Mouse (Mus musculus): Measurements from ENCODE around the gene Cpt1a.

GRCm38 (mm10) chr19:3388629-3389057, 66.5 kb downstream of the Cpt1a start, which contains the start of gene Tesmin:
- no peak for TF ChIP-seq POLR2A (IDR thresholded peaks at IDR 0.05; ENCODE audit: insufficient read depth, low read depth, low read length)
- no peak; the same call in 1 of the 2 replicates for TF ChIP-seq CTCF (IDR thresholded peaks at IDR 0.05; ENCODE audit: insufficient read depth, low read depth, low read length)

Measured in olfactory bulb, adult 2 months (tissue).